Mouse (Mus musculus): ENCODE results near the gene Slc9a7.

Gene Slc9a7

GRCm38 (mm10) chrX:20157519-20157918 is 134.1 kb downstream of the Slc9a7 start:
- DNase-seq (ENCODE audit: low read depth), result peak; percentile 19

- no peak for DNase-seq (ENCODE audit: low read depth)
Measured at GRCm38 (mm10) chrX:20129466-20129865, 162.1 kb downstream of the Slc9a7 start.

- DNase-seq (ENCODE audit: low read depth), result no peak
Measured at GRCm38 (mm10) chrX:20128951-20129350, 162.7 kb downstream of the Slc9a7 start.

GRCm38 (mm10) chrX:20125481-20125880 is 166.1 kb downstream of the Slc9a7 start:
- DNase-seq (ENCODE audit: low read depth), result no peak

GRCm38 (mm10) chrX:20117717-20118116 is 173.9 kb downstream of the Slc9a7 start:
- no peak for DNase-seq (ENCODE audit: low read depth)

- no peak for DNase-seq (ENCODE audit: low read depth)
Measured at GRCm38 (mm10) chrX:20070196-20070595, 221.4 kb downstream of the Slc9a7 start.

GRCm38 (mm10) chrX:20066636-20067035 is 225.0 kb downstream of the Slc9a7 start:
- DNase-seq (ENCODE audit: low read depth), result no peak

- no peak for DNase-seq (ENCODE audit: low read depth)
Measured at GRCm38 (mm10) chrX:20061764-20062480, 229.7 kb downstream of the Slc9a7 start.

GRCm38 (mm10) chrX:20060769-20061315 is 230.8 kb downstream of the Slc9a7 start:
- no peak for DNase-seq (ENCODE audit: low read depth)

- DNase-seq (ENCODE audit: low read depth), result peak; percentile 3
Measured at GRCm38 (mm10) chrX:20060096-20060768, 231.4 kb downstream of the Slc9a7 start.

- peak; percentile 22 for DNase-seq (ENCODE audit: low read depth)
Measured at GRCm38 (mm10) chrX:20059381-20059971, 232.1 kb downstream of the Slc9a7 start, which contains the start of gene Chst7. TSS of gene Chst7 (plus strand) at chrX:20059560.

Data from induced T-regulatory cell, adult 2 months (primary cell).